Comparison of ENCODE assay signal across 7 mouse cellular contexts in genomic region chr5:148451811-148452210, GRCm38 (mm10). TPM values are rescaled to one million over a fixed set of nuclear protein-coding genes. Genes with fewer than 3 reads are reported as not detected.
DNase-seq lines count a peak whose midpoint lies in the region; ATAC-seq and TF ChIP-seq lines count a peak whose summit lies in the region.

No protein-coding gene starts in this region.

- DNase-seq in left cerebral cortex, adult 2 months (ENCODE audit: extremely low spot score in 1 of 2, low spot score in 2 of 2) = peak; percentile 29 to 55
- DNase-seq in left cerebral cortex, adult 8-10 months (ENCODE audit: low spot score in 2 of 2) = no peak
- peak; percentile 23 for DNase-seq in Muller cell, postnatal 12 days (ENCODE audit: inconsistent ontology term)
- DNase-seq in c-Kit-positive CD71-positive TER-119-positive erythroid progenitor cells, embryonic 14.5 days (ENCODE audit: low spot score) = peak; percentile 50
- DNase-seq in liver, embryonic 13.5 days = peak; percentile 18
- peak; percentile 54 for DNase-seq in right cerebral cortex, postnatal 14 days

- H3K9ac ChIP-seq in liver, embryonic 13.5 days = no peak overlapping the region

- H3K4me2 ChIP-seq in liver, embryonic 13.5 days = no peak overlapping the region

- no peak overlapping the region for H3K4me3 ChIP-seq in left cerebral cortex, adult 2 months
- H3K4me3 ChIP-seq in liver, embryonic 13.5 days (replicated peaks) = no peak overlapping the region

- H3K27me3 ChIP-seq in liver, embryonic 13.5 days = no peaks in the 10 kb centered on the region

- peak; percentile 57; the same call in 1 of the 2 replicates for ATAC-seq in granulocyte monocyte progenitor cell, adult 5-6 weeks (replicated peaks; ENCODE audit: poor library complexity, severe bottlenecking)
- ATAC-seq in liver, embryonic 13.5 days (ENCODE audit: low read depth) = no peak

- H3K27ac ChIP-seq in left cerebral cortex, adult 2 months = no peak overlapping the region
- no peak overlapping the region for H3K27ac ChIP-seq in liver, embryonic 13.5 days

- intact Hi-C loops in left cerebral cortex, adult 2 months (cut with DNase I) = loop anchor here (1.0 kb wide), 3 partner anchors 119 to 341 kb away; no protein-coding TSS in a partner anchor

- no peaks in the 10 kb centered on the region for H3K9me3 ChIP-seq in liver, embryonic 13.5 days (replicated peaks)

- 19% methylated on average over 7 of the region's 7 CpGs for WGBS in liver, embryonic 13.5 days (ENCODE audit: insufficient replicate concordance)

- H3K4me1 ChIP-seq in liver, embryonic 13.5 days (replicated peaks) = 0 out of 2 replicates have a peak, but pooled peaks cover 3% of the 10 kb centered on the region

- H3K36me3 ChIP-seq in liver, embryonic 13.5 days = no peaks in the 10 kb centered on the region

- peak; percentile 92 for TF ChIP-seq CTCF in left cerebral cortex, adult 2 months (IDR thresholded peaks at IDR 0.05)

RNA-seq across cellular contexts. Expression of gene Slc7a1, which starts 52.1 kb away (rescaled TPM):
- total RNA-seq in left cerebral cortex, adult 2 months (2021) = 10 to 100 TPM; 27.3 to 28.7 TPM
- total RNA-seq in left cerebral cortex, adult 8-10 months (2022) = 10 to 100 TPM; 23.7 to 27.8 (median 27.4) TPM
- 25.1 and 39.0 TPM in 2 replicates for total RNA-seq in granulocyte monocyte progenitor cell, adult 5-6 weeks (2014; fragmentation: Nextera tagmentation)
- 20.8 and 23.1 TPM in 2 replicates for total RNA-seq in granulocyte monocyte progenitor cell, adult 5-6 weeks (2017)
- polyA plus RNA-seq in liver, embryonic 13.5 days (2015; fragmentation: Nextera tagmentation; extraction: Ambion mirVana) = 17.7 and 21.5 TPM in 2 replicates

Comparison
In these comparisons a context has a peak if more than half of its experiments do, and no peak if none do; other contexts are left out.
1. DNase-seq: peak in left cerebral cortex, adult 2 months (2 of 2), Muller cell, postnatal 12 days (single experiment), c-Kit-positive CD71-positive TER-119-positive erythroid progenitor cells, embryonic 14.5 days (single experiment), liver, embryonic 13.5 days (single experiment) and right cerebral cortex, postnatal 14 days (single experiment); none in left cerebral cortex, adult 8-10 months (0 of 2).